In the genomic region with DNA sequence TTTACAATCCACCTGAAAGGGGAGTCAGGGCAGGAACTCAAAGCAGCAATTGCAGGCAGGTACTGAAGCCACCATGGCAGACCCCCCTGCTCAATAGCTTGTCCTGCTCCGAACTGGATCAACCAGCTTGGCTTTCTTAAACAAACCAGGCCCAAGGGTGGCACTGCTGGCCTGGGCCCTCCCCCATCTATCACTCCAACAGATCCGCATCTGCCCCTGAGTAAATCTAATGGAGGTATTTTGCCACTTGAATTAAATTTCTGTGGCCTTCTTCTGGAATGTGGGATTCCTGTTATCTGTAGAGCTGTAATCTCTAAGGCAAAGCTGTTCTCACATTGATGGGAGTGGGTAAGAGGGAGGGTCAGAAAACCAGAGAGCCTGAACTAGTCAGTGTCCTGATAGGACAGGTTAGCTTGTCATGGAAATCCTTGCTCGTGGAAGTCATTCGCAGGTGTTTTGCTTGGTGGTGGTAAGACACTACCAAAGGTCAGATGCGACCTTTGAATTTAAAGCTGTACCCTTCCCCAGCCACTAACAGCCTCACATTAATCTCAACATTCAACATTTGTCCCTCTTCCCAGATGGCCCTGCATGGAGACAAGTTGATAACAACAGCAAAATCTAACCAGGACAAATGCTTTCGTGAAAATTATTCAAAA, we compare ENCODE assay signal across 8 mouse cellular contexts. TPM values are rescaled to one million over a fixed set of nuclear protein-coding genes. Genes with fewer than 3 reads are reported as not detected.
DNase-seq lines count a peak whose midpoint lies in the region; ATAC-seq and TF ChIP-seq lines count a peak whose summit lies in the region.

No protein-coding gene starts in this region.

- no peak for TF ChIP-seq CTCF in MEL (IDR thresholded peaks at IDR 0.05 in 2 of 3, conservative IDR thresholded peaks at IDR 0.05 in 1 of 3; ENCODE audit: control insufficient read depth in 1 of 3, insufficient read depth in 1 of 3, low read depth in 2 of 3, low read length in 3 of 3, poor library complexity in 1 of 3, severe bottlenecking in 1 of 3)
- TF ChIP-seq CTCF in forebrain, postnatal 0 days (IDR thresholded peaks at IDR 0.05; ENCODE audit: low read depth), result no peak
- no peak for TF ChIP-seq CTCF in liver, embryonic 14.5 days (IDR thresholded peaks at IDR 0.05; ENCODE audit: low read depth)

- no peaks in the 10 kb centered on the region for H3K9me3 ChIP-seq in kidney, embryonic 14.5 days (ENCODE audit: control insufficient read depth, low read length)
- no peaks in the 10 kb centered on the region for H3K9me3 ChIP-seq in MEL (replicated peaks; ENCODE audit: insufficient read depth, low read length)
- no peaks in the 10 kb centered on the region for H3K9me3 ChIP-seq in forebrain, postnatal 0 days (ENCODE audit: low read length)
- H3K9me3 ChIP-seq in liver, embryonic 14.5 days (ENCODE audit: control insufficient read depth, low read length), result no peaks in the 10 kb centered on the region
- no peaks in the 10 kb centered on the region for H3K9me3 ChIP-seq in stomach, embryonic 16.5 days (replicated peaks; ENCODE audit: control insufficient read depth, low read length)

- H3K4me1 ChIP-seq in kidney, embryonic 14.5 days (ENCODE audit: control insufficient read depth, insufficient read depth, low read length), result 0 out of 2 replicates have a peak, but pooled peaks cover 5% of the 10 kb centered on the region
- peaks cover 10 to 17% of the 10 kb centered on the region in 2 experiments for H3K4me1 ChIP-seq in MEL (ENCODE audit: control insufficient read depth in 1 of 2, insufficient read depth in 2 of 2, low read length in 2 of 2)
- no peaks in the 10 kb centered on the region for H3K4me1 ChIP-seq in forebrain, postnatal 0 days (ENCODE audit: insufficient read depth)
- peaks cover 22 to 34% of the 10 kb centered on the region in 2 experiments for H3K4me1 ChIP-seq in liver, embryonic 14.5 days (replicated peaks; ENCODE audit: control insufficient read depth in 2 of 2, insufficient read depth in 2 of 2, low read length in 1 of 2)
- peaks cover 10% of the 10 kb centered on the region; the same call in 1 of the 2 replicates for H3K4me1 ChIP-seq in stomach, embryonic 16.5 days (ENCODE audit: control insufficient read depth, insufficient read depth, low read length)

- peak overlapping the region; percentile 82 for H3K9ac ChIP-seq in kidney, embryonic 14.5 days (ENCODE audit: low read depth, low read length)
- peak overlapping the region; percentile 79 for H3K9ac ChIP-seq in MEL (ENCODE audit: control insufficient read depth, low read depth, low read length, poor library complexity, severe bottlenecking)
- no peak overlapping the region for H3K9ac ChIP-seq in forebrain, postnatal 0 days
- peak overlapping the region; percentile 96 for H3K9ac ChIP-seq in liver, embryonic 14.5 days (replicated peaks)
- peak overlapping the region; percentile 91 for H3K9ac ChIP-seq in stomach, embryonic 16.5 days (ENCODE audit: low read length)

- TF ChIP-seq EP300 in MEL (IDR thresholded peaks at IDR 0.05; ENCODE audit: low read depth in 1 of 2, low read length in 2 of 2), result peak; percentile 10 to 23; a peak in 2 of 4 replicates
- no peak for TF ChIP-seq EP300 in liver, embryonic 14.5 days (IDR thresholded peaks at IDR 0.05; ENCODE audit: low read depth)

- H3K4me2 ChIP-seq in kidney, embryonic 14.5 days (replicated peaks; ENCODE audit: low read depth, low read length), result peak overlapping the region; percentile 48
- H3K4me2 ChIP-seq in forebrain, postnatal 0 days (ENCODE audit: low read depth), result peak overlapping the region; percentile 92
- H3K4me2 ChIP-seq in liver, embryonic 14.5 days (ENCODE audit: low read depth), result peak overlapping the region; percentile 87
- H3K4me2 ChIP-seq in stomach, embryonic 16.5 days (ENCODE audit: low read depth, low read length), result peak overlapping the region; percentile 55

- no peak for DNase-seq in kidney, postnatal 4 days
- DNase-seq in MEL (ENCODE audit: low read depth, low spot score), result no peak
- no peak for DNase-seq in forebrain, postnatal 0 days
- DNase-seq in liver, embryonic 14.5 days (ENCODE audit: low read depth in 3 of 3, low spot score in 3 of 3), result peak in 1 of 3 experiments; percentile 15
- DNase-seq in ovary, postnatal 36 days (ENCODE audit: low spot score), result no peak

- peaks cover 11% of the 10 kb centered on the region for H3K79me2 ChIP-seq in MEL (ENCODE audit: control insufficient read depth, insufficient read depth, low read length, poor library complexity)

- H3K27ac ChIP-seq in kidney, embryonic 14.5 days (ENCODE audit: low read depth, low read length), result no peak overlapping the region
- peak overlapping the region; percentile 65 for H3K27ac ChIP-seq in MEL (ENCODE audit: control insufficient read depth, low read depth, low read length)
- H3K27ac ChIP-seq in forebrain, postnatal 0 days (ENCODE audit: low read depth, low read length), result 0 out of 2 replicates have a peak overlapping the region, but pooled peaks have one; percentile 10
- peak overlapping the region; percentile 93 for H3K27ac ChIP-seq in liver, embryonic 14.5 days
- H3K27ac ChIP-seq in stomach, embryonic 16.5 days (ENCODE audit: low read length), result peak overlapping the region; percentile 93

- peak overlapping the region; percentile 66 for H3K4me3 ChIP-seq in kidney, embryonic 14.5 days (ENCODE audit: low read length)
- H3K4me3 ChIP-seq in MEL (ENCODE audit: control insufficient read depth in 1 of 2, insufficient read depth in 1 of 2, low read depth in 2 of 2, low read length in 2 of 2), result peak overlapping the region; percentile 65 to 85
- H3K4me3 ChIP-seq in forebrain, postnatal 0 days (ENCODE audit: low read depth, low read length), result peak overlapping the region; percentile 46
- peak overlapping the region; percentile 80 to 94 for H3K4me3 ChIP-seq in liver, embryonic 14.5 days (ENCODE audit: insufficient read depth in 1 of 2, low read depth in 2 of 2, low read length in 2 of 2)
- peak overlapping the region; percentile 81 for H3K4me3 ChIP-seq in stomach, embryonic 16.5 days (replicated peaks; ENCODE audit: low read length)

- H3K27me3 ChIP-seq in kidney, embryonic 14.5 days (ENCODE audit: control insufficient read depth, insufficient read depth, low read length), result no peaks in the 10 kb centered on the region
- H3K27me3 ChIP-seq in MEL (ENCODE audit: control insufficient read depth in 1 of 2, insufficient read depth in 2 of 2, low read length in 2 of 2), result no peaks in the 10 kb centered on the region
- no peaks in the 10 kb centered on the region for H3K27me3 ChIP-seq in forebrain, postnatal 0 days (ENCODE audit: insufficient read depth, low read length)
- H3K27me3 ChIP-seq in liver, embryonic 14.5 days (ENCODE audit: control insufficient read depth, insufficient read depth, low read length), result no peaks in the 10 kb centered on the region
- H3K27me3 ChIP-seq in stomach, embryonic 16.5 days (ENCODE audit: control insufficient read depth, insufficient read depth, low read length), result no peaks in the 10 kb centered on the region

- WGBS in kidney, embryonic 14.5 days, result 30% methylated on average over 6 of the region's 6 CpGs
- WGBS in forebrain, postnatal 0 days, result 30% methylated on average over 6 of the region's 6 CpGs
- WGBS in liver, embryonic 14.5 days (ENCODE audit: insufficient replicate concordance), result 24% methylated on average over 6 of the region's 6 CpGs
- WGBS in stomach, embryonic 16.5 days, result 22% methylated on average over 6 of the region's 6 CpGs

- no peak for TF ChIP-seq POLR2A in MEL (IDR thresholded peaks at IDR 0.05; ENCODE audit: control insufficient read depth in 1 of 2, insufficient read depth in 1 of 2, low read depth in 1 of 2, low read length in 2 of 2, poor library complexity in 1 of 2)

- no peak for ATAC-seq in kidney, embryonic 14.5 days (ENCODE audit: low FRiP score, low TSS enrichment)
- no peak for ATAC-seq in forebrain, postnatal 0 days
- no peak for ATAC-seq in liver, embryonic 14.5 days (ENCODE audit: insufficient read depth)
- no peak for ATAC-seq in stomach, embryonic 16.5 days (ENCODE audit: insufficient read depth, low FRiP score)
- ATAC-seq in frontal cortex, adult (ENCODE audit: low TSS enrichment), result no peak

- no peak for TF ChIP-seq RAD21 in MEL (IDR thresholded peaks at IDR 0.05; ENCODE audit: low read depth, low read length)

- no peaks in the 10 kb centered on the region for H3K36me3 ChIP-seq in kidney, embryonic 14.5 days (ENCODE audit: control insufficient read depth, insufficient read depth, low read length)
- H3K36me3 ChIP-seq in MEL (ENCODE audit: control insufficient read depth in 1 of 2, insufficient read depth in 2 of 2, low read length in 2 of 2), result peaks cover 2 to 21% of the 10 kb centered on the region in 2 experiments
- no peaks in the 10 kb centered on the region for H3K36me3 ChIP-seq in forebrain, postnatal 0 days (ENCODE audit: insufficient read depth)
- peaks cover 22% of the 10 kb centered on the region for H3K36me3 ChIP-seq in liver, embryonic 14.5 days (replicated peaks; ENCODE audit: control insufficient read depth, insufficient read depth, low read depth)
- H3K36me3 ChIP-seq in stomach, embryonic 16.5 days (ENCODE audit: control insufficient read depth, insufficient read depth, low read length), result no peaks in the 10 kb centered on the region

TF ChIP-seq in MEL, 35 proteins besides CTCF, POLR2A, EP300 and RAD21 (continues in another document):
- TF ChIP-seq HCFC1 (IDR thresholded peaks at IDR 0.05; ENCODE audit: low read depth, low read length), result 0 out of 2 replicates have a peak, but pooled peaks have one; percentile 2

RNA-seq across cellular contexts. Expression of a gene that starts 0.5 kb away (rescaled TPM):
- polyA plus RNA-seq in kidney, embryonic 14.5 days (2014; fragmentation: Nextera tagmentation; extraction: Ambion mirVana), result 0.54 TPM in 1 of 2 replicates, not detected in the other
- total RNA-seq in MEL (2012; rRNA removed), result not detected in 2 replicates
- polyA plus RNA-seq in MEL (2012; ENCODE audit: insufficient read depth in 1 of 2, insufficient read length in 2 of 2, low read depth in 1 of 2, low replicate concordance in 2 of 2, missing spikeins in 1 of 2), result not detected
- total RNA-seq in forebrain, postnatal 0 days (2014; rRNA removed), result not detected in 2 replicates
- polyA plus RNA-seq in forebrain, postnatal 0 days (2015; fragmentation: Nextera tagmentation; extraction: Ambion mirVana), result not detected in 2 replicates
- polyA plus RNA-seq in liver, embryonic 14.5 days (2012; rRNA removed), result not detected in 2 replicates
- polyA plus RNA-seq in liver, embryonic 14.5 days (2014; fragmentation: Nextera tagmentation; extraction: Ambion mirVana), result 0.25 TPM in 1 of 2 replicates, not detected in the other
- 0.23 and 0.50 TPM in 2 replicates for polyA plus RNA-seq in stomach, embryonic 16.5 days (2015; fragmentation: Nextera tagmentation; extraction: Ambion mirVana)

RNA-seq across cellular contexts. Expression of a gene that starts 1.3 kb away (rescaled TPM):
- 19.4 and 19.7 TPM in 2 replicates for polyA plus RNA-seq in kidney, embryonic 14.5 days (2014; fragmentation: Nextera tagmentation; extraction: Ambion mirVana)
- total RNA-seq in MEL (2012; rRNA removed), result 19.6 and 21.2 TPM in 2 replicates
- polyA plus RNA-seq in MEL (2012; ENCODE audit: insufficient read depth in 1 of 2, insufficient read length in 2 of 2, low read depth in 1 of 2, low replicate concordance in 2 of 2, missing spikeins in 1 of 2), result 10 to 100 TPM in 1 of 2 experiments, not detected in 1; 20.6 TPM
- total RNA-seq in forebrain, postnatal 0 days (2014; rRNA removed), result 1.8 and 2.5 TPM in 2 replicates
- 1.7 and 3.1 TPM in 2 replicates for polyA plus RNA-seq in forebrain, postnatal 0 days (2015; fragmentation: Nextera tagmentation; extraction: Ambion mirVana)
- polyA plus RNA-seq in liver, embryonic 14.5 days (2012; rRNA removed), result 5.2 and 10.5 TPM in 2 replicates
- polyA plus RNA-seq in liver, embryonic 14.5 days (2014; fragmentation: Nextera tagmentation; extraction: Ambion mirVana), result 23.0 and 24.9 TPM in 2 replicates
- polyA plus RNA-seq in stomach, embryonic 16.5 days (2015; fragmentation: Nextera tagmentation; extraction: Ambion mirVana), result 20.9 and 21.5 TPM in 2 replicates
